Mouse (Mus musculus): ENCODE data around the gene Mttp. TPM values are rescaled to one million over a fixed set of nuclear protein-coding genes. Genes with fewer than 3 reads are reported as not detected.

Gene Mttp
- polyA plus RNA-seq, 1 experiment from 2014 or later: 13.4 TPM

DNA sequence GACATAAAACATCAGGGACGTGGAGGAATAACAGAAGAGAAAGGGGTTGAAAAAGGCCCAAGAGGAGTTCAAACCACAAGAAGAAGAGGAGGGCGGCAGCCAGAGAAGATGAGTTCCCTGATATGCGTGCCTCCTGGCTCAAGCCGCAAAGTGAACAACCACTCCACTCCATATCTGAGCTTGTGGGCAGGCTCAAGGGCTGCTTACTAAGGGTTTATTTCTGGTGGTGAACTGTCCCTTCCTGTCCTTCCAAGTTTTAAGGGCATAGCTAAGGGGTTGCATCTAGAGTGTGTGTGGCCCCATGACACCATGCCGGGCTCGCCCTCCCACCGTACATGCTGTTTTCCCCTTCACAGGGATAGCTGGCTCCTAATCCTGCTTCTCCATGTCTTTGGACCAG is 84.3 kb downstream of the Mttp start:
- ATAC-seq (ENCODE audit: low FRiP score): no peak
- H3K4me1 ChIP-seq (replicated peaks; ENCODE audit: control insufficient read depth, insufficient read depth, low read length): no peaks in the 10 kb centered on the region; the same call in 1 of the 2 replicates

DNA sequence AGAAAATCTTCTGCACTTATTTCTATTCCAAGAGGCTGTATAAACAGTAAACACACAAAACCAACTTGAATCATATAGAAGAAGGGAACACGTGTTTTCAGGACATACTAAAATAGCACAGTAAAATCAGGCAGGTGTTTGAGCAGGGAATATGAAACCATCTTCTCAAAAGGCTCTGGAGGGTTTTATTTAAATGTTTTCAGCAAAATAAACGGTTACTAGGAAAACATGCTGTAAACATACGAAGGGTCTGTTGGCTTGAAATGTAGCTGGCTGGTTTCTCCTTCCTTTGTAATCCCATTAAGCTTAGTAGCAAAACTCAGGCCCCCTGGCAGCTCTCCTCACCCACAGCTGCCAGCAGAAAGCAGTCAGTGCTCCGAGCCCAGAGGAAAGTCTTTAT is 86.5 kb downstream of the Mttp start:
- Histone ChIP-seq H3K27me3 (ENCODE audit: control insufficient read depth, insufficient read depth, low read length) (no peaks in the 10 kb centered on the region), H3K36me3 (ENCODE audit: control insufficient read depth, insufficient read depth, low read length) (no peaks in the 10 kb centered on the region), H3K4me1 (replicated peaks; ENCODE audit: control insufficient read depth, insufficient read depth, low read length) (no peaks in the 10 kb centered on the region), H3K4me3 (ENCODE audit: low read depth, low read length) (no peak overlapping the region), H3K9ac (ENCODE audit: low read depth, low read length) (no peak overlapping the region), H3K9me3 (ENCODE audit: control insufficient read depth, low read length) (no peaks in the 10 kb centered on the region), H3K4me2 (replicated peaks; ENCODE audit: low read depth, low read length) (no peak overlapping the region), H3K27ac (ENCODE audit: low read depth, low read length) (no peak overlapping the region)
- ATAC-seq (ENCODE audit: low FRiP score) (no peak), DNase-seq (ENCODE audit: low spot score) (no peak)
- WGBS: 61% methylated on average over 4 of the region's 4 CpGs

More for the DNA sequence above, 84.3 kb downstream of the Mttp start:
- H3K4me2 ChIP-seq (replicated peaks; ENCODE audit: low read depth, low read length): no peak overlapping the region
- H3K27me3 ChIP-seq (ENCODE audit: control insufficient read depth, insufficient read depth, low read length): no peaks in the 10 kb centered on the region
- H3K36me3 ChIP-seq (ENCODE audit: control insufficient read depth, insufficient read depth, low read length): no peaks in the 10 kb centered on the region
- H3K4me3 ChIP-seq (ENCODE audit: low read depth, low read length): no peak overlapping the region
- 89% methylated on average over 7 of the region's 7 CpGs for WGBS
- no peak overlapping the region for H3K27ac ChIP-seq (ENCODE audit: low read depth, low read length)
- no peaks in the 10 kb centered on the region for H3K9me3 ChIP-seq (ENCODE audit: control insufficient read depth, low read length)
- DNase-seq (ENCODE audit: low spot score): no peak
- no peak overlapping the region for H3K9ac ChIP-seq (ENCODE audit: low read depth, low read length)

DNA sequence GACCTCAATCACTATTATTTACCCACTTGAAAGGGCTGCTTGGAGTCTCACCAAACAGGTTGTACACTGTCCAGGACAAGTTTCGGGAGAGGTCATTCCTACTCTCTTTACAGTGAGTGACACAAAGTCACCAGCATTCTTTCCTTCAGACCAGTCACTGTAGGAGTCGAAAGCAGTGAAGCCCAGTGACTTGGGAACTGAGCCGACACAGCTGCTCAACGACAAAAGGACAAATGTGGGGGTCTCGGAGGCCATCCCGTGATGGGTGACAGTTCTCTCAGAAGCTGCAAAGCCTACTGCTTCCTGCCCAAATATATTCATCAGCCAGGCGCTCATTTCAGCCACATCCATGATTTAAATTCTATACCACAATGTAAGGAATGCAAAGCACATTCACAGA is 87.8 kb downstream of the Mttp start:
- H3K9me3 ChIP-seq (ENCODE audit: control insufficient read depth, low read length): no peaks in the 10 kb centered on the region
- no peak overlapping the region for H3K4me3 ChIP-seq (ENCODE audit: low read depth, low read length)
- no peak overlapping the region for H3K27ac ChIP-seq (ENCODE audit: low read depth, low read length)
- no peak overlapping the region for H3K4me2 ChIP-seq (replicated peaks; ENCODE audit: low read depth, low read length)
- WGBS: 65% methylated on average over 7 of the region's 7 CpGs
- no peaks in the 10 kb centered on the region for H3K27me3 ChIP-seq (ENCODE audit: control insufficient read depth, insufficient read depth, low read length)
- H3K36me3 ChIP-seq (ENCODE audit: control insufficient read depth, insufficient read depth, low read length): no peaks in the 10 kb centered on the region
- ATAC-seq (ENCODE audit: low FRiP score) (no peak), DNase-seq (ENCODE audit: low spot score) (no peak)
- no peak overlapping the region for H3K9ac ChIP-seq (ENCODE audit: low read depth, low read length)
- no peaks in the 10 kb centered on the region for H3K4me1 ChIP-seq (replicated peaks; ENCODE audit: control insufficient read depth, insufficient read depth, low read length)

DNA sequence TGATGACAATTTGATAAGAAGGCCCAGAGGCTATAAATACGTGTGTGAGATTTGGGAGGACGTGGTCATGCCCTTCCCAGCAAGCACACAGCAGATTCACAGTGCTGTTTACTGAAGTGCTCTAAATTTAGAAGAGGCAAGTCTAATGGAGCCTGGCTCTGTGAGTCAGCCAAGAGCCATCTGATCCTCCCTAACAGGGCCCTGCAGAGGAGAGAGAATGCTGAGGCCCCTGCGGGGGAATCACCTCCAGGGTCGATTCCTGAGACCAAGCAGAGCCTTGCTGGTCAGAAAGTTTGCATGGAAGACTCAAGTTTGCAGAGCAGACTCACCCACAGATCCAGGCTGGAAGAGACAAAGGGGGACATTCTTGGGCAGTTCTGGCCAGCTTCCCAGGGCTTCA is 90.8 kb downstream of the Mttp start:
- Histone ChIP-seq H3K27ac (ENCODE audit: low read depth, low read length) (no peak overlapping the region), H3K4me2 (replicated peaks; ENCODE audit: low read depth, low read length) (no peak overlapping the region), H3K4me1 (replicated peaks; ENCODE audit: control insufficient read depth, insufficient read depth, low read length) (no peaks in the 10 kb centered on the region), H3K27me3 (ENCODE audit: control insufficient read depth, insufficient read depth, low read length) (no peaks in the 10 kb centered on the region), H3K9me3 (ENCODE audit: control insufficient read depth, low read length) (no peaks in the 10 kb centered on the region), H3K36me3 (ENCODE audit: control insufficient read depth, insufficient read depth, low read length) (no peaks in the 10 kb centered on the region), H3K9ac (ENCODE audit: low read depth, low read length) (no peak overlapping the region), H3K4me3 (ENCODE audit: low read depth, low read length) (no peak overlapping the region)
- WGBS: 55% methylated on average over 4 of the region's 4 CpGs
- no peak for ATAC-seq (ENCODE audit: low FRiP score)
- no peak for DNase-seq (ENCODE audit: low spot score)

DNA sequence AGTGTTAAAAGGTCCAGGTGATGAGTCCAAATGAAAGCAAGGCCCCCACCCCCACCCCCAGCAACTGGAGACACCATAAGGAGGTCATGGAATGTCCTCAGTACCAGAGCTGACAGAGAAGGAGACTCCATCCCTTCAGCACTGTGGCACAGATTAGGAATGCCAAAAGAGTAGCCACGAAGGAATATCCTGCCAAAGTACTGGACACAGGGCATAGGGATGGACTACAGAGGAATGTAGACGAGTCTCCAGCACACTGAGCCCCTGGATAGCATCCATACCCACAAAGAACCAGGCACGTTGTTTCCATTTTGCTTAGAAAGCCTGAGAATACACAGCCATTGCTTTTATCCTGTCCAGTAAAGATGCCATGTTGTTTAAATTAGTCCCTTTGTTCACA is 93.3 kb downstream of the Mttp start:
- ATAC-seq (ENCODE audit: low FRiP score) (no peak), DNase-seq (ENCODE audit: low spot score) (no peak)
- Histone ChIP-seq H3K36me3 (ENCODE audit: control insufficient read depth, insufficient read depth, low read length) (no peaks in the 10 kb centered on the region), H3K27me3 (ENCODE audit: control insufficient read depth, insufficient read depth, low read length) (no peaks in the 10 kb centered on the region), H3K9me3 (ENCODE audit: control insufficient read depth, low read length) (no peaks in the 10 kb centered on the region), H3K4me2 (replicated peaks; ENCODE audit: low read depth, low read length) (no peak overlapping the region), H3K9ac (ENCODE audit: low read depth, low read length) (no peak overlapping the region), H3K27ac (ENCODE audit: low read depth, low read length) (no peak overlapping the region), H3K4me1 (replicated peaks; ENCODE audit: control insufficient read depth, insufficient read depth, low read length) (no peaks in the 10 kb centered on the region), H3K4me3 (ENCODE audit: low read depth, low read length) (no peak overlapping the region)
- 75% methylated on average over 3 of the region's 3 CpGs for WGBS

DNA sequence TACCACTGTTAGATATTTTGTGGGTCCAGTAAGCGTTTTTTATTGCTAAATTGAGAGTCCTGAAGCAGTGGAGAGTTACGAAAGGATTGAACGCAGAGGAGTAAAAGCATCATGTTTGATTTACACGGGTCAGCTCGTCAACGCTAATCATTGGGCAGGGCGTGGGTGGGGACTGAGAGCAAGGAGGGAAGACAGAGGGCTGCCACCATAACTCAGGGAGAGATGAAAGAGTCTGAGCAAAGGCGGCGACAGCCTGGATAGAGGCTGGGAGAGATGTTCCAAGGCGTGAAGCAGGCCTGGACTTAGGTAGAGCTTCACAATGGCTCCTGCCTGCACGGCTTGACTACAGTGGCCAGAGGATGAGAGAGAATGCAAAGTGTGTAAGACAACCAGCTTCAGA is 94.0 kb downstream of the Mttp start:
- DNase-seq (ENCODE audit: low spot score) (no peak), ATAC-seq (ENCODE audit: low FRiP score) (no peak)
- Histone ChIP-seq H3K4me1 (replicated peaks; ENCODE audit: control insufficient read depth, insufficient read depth, low read length) (no peaks in the 10 kb centered on the region), H3K9ac (ENCODE audit: low read depth, low read length) (no peak overlapping the region), H3K27me3 (ENCODE audit: control insufficient read depth, insufficient read depth, low read length) (no peaks in the 10 kb centered on the region), H3K36me3 (ENCODE audit: control insufficient read depth, insufficient read depth, low read length) (no peaks in the 10 kb centered on the region), H3K4me3 (ENCODE audit: low read depth, low read length) (no peak overlapping the region), H3K27ac (ENCODE audit: low read depth, low read length) (no peak overlapping the region), H3K9me3 (ENCODE audit: control insufficient read depth, low read length) (no peaks in the 10 kb centered on the region), H3K4me2 (replicated peaks; ENCODE audit: low read depth, low read length) (no peak overlapping the region)
- WGBS: 90% methylated on average over 11 of the region's 11 CpGs

DNA sequence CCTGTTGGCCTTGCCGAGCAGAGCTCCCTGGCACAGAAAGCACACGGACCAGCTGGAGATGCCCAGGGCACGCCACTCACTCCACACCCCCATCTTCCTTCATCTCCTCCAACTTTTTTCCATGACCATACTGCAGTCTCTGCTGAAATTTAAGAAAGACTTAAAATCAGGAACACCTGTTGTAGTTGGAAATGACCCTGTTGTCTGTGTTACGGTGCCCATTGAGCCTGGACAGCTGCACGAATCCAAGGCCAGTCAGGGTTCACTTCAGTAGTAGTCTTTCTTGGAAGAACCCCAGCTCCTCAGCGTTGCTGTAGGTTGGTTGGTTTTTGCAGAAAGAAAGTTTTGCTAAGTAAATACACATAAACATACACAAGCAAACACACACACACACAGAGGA is 95.2 kb downstream of the Mttp start:
- Histone ChIP-seq H3K36me3 (ENCODE audit: control insufficient read depth, insufficient read depth, low read length) (no peaks in the 10 kb centered on the region), H3K27me3 (ENCODE audit: control insufficient read depth, insufficient read depth, low read length) (no peaks in the 10 kb centered on the region), H3K4me1 (replicated peaks; ENCODE audit: control insufficient read depth, insufficient read depth, low read length) (no peaks in the 10 kb centered on the region), H3K4me3 (ENCODE audit: low read depth, low read length) (no peak overlapping the region), H3K4me2 (replicated peaks; ENCODE audit: low read depth, low read length) (no peak overlapping the region), H3K9ac (ENCODE audit: low read depth, low read length) (no peak overlapping the region), H3K9me3 (ENCODE audit: control insufficient read depth, low read length) (no peaks in the 10 kb centered on the region), H3K27ac (ENCODE audit: low read depth, low read length) (no peak overlapping the region)
- 88% methylated on average over 6 of the region's 6 CpGs for WGBS
- DNase-seq (ENCODE audit: low spot score) (no peak), ATAC-seq (ENCODE audit: low FRiP score) (no peak)

DNA sequence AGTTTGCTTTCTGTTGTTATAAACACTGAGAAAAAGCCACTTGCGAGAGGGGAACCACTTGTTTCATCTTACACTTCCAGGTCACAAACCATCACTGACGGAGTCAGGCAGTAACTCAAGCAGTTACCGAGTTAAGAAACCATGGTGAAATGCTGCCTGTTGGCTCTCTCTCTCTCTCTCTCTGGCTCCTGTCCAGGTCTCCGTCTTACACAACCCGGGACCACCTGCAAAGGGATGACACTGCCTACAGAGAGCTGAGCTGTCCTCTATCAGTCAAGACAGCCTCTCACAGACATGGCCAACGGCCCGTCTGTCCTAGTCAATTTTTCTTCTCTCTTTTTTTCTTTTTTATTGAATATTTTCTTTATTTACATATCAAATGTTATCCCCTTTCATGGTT is 101.5 kb downstream of the Mttp start:
- no peak overlapping the region for H3K9ac ChIP-seq (ENCODE audit: low read depth, low read length)
- no peaks in the 10 kb centered on the region for H3K4me1 ChIP-seq (replicated peaks; ENCODE audit: control insufficient read depth, insufficient read depth, low read length)
- WGBS: 90% methylated on average over 7 of the region's 7 CpGs
- H3K9me3 ChIP-seq (ENCODE audit: control insufficient read depth, low read length): no peaks in the 10 kb centered on the region
- no peaks in the 10 kb centered on the region for H3K27me3 ChIP-seq (ENCODE audit: control insufficient read depth, insufficient read depth, low read length)
- H3K4me2 ChIP-seq (replicated peaks; ENCODE audit: low read depth, low read length): no peak overlapping the region
- no peak for ATAC-seq (ENCODE audit: low FRiP score)
- H3K36me3 ChIP-seq (ENCODE audit: control insufficient read depth, insufficient read depth, low read length): no peaks in the 10 kb centered on the region
- H3K4me3 ChIP-seq (ENCODE audit: low read depth, low read length): no peak overlapping the region
- no peak overlapping the region for H3K27ac ChIP-seq (ENCODE audit: low read depth, low read length)
- DNase-seq (ENCODE audit: low spot score): no peak

DNA sequence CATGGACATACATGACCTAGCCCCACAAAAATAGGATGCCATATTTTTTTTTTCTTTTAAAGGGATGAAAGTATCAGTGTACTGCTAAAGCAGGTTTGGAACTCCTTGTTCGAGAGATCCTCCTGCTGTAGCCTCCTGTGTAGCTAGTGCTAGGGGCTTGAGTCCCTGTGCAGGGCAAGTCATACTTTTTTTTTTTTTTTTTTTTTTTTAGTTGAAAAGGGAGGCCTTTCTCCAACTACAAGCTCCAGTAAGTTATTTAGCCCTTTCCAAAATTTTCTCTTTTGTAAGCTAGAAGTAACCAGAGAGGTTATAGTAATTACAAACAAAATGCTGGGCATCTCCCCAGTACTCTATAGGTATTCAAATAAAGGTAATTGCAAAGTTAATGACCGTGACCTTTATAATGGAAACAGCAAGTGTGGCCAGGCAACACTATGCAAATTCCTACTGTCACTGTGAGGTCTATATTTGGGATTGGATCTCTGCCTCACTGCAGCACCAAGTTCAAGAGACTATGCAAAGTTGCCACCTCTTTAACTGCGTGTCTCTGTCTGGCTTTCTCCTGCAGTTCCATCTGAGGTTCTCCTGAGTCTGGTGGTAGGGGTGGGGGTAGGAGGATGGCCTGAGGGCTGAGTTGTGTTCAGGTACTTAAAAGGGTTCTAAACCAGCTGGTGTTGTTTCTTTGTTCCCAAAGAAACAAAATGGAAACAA is 103.0 kb downstream of the Mttp start:
- Histone ChIP-seq H3K36me3 (ENCODE audit: control insufficient read depth, insufficient read depth, low read length) (no peaks in the 10 kb centered on the region), H3K9me3 (ENCODE audit: control insufficient read depth, low read length) (no peaks in the 10 kb centered on the region), H3K9ac (ENCODE audit: low read depth, low read length) (no peak overlapping the region), H3K4me1 (replicated peaks; ENCODE audit: control insufficient read depth, insufficient read depth, low read length) (no peaks in the 10 kb centered on the region), H3K27ac (ENCODE audit: low read depth, low read length) (no peak overlapping the region), H3K4me2 (replicated peaks; ENCODE audit: low read depth, low read length) (no peak overlapping the region), H3K27me3 (ENCODE audit: control insufficient read depth, insufficient read depth, low read length) (no peaks in the 10 kb centered on the region), H3K4me3 (ENCODE audit: low read depth, low read length) (no peak overlapping the region)
- WGBS: 55% methylated on average over 3 of the region's 3 CpGs
- no peak for DNase-seq (ENCODE audit: low spot score)
- no peak; the same call in 1 of the 2 replicates for ATAC-seq (ENCODE audit: low FRiP score)
